Mouse (Mus musculus) kidney, embryonic 15.5 days (tissue): ENCODE results near the gene Dbt. TPM values are rescaled to one million over a fixed set of nuclear protein-coding genes. Genes with fewer than 3 reads are reported as not detected.

Experiments used
- ATAC-seq: fragments of 200-750 bp; cut with Nextera tagmentation; replicated peaks from 2 replicates; pipeline ENCODE4 v1.8.0; 2017; ENCODE audit warnings: moderate TSS enrichment; ENCODE audit not compliant: low FRiP score
- H3K27ac ChIP-seq: fragments of 300-500 bp; sonication (generic); 2 replicates; pipeline ENCODE4 v1.5.1; 2015; ENCODE audit warnings: mild to moderate bottlenecking, inconsistent platforms
- H3K27me3 ChIP-seq: fragments of 300-500 bp; sonication (generic); 2 replicates; pipeline ENCODE4 v1.6.1; 2015; ENCODE audit warnings: inconsistent platforms
- H3K36me3 ChIP-seq: fragments of 300-500 bp; sonication (generic); 2 replicates; pipeline ENCODE4 v1.6.1; 2015; ENCODE audit warnings: inconsistent platforms
- H3K4me1 ChIP-seq: fragments of 300-500 bp; sonication (generic); 2 replicates; pipeline ENCODE4 v1.6.1; 2015; ENCODE audit warnings: inconsistent platforms
- H3K4me2 ChIP-seq: fragments of 300-500 bp; sonication (generic); 2 replicates; pipeline ENCODE4 v1.6.1; 2015; ENCODE audit warnings: moderate library complexity, mild to moderate bottlenecking, inconsistent platforms
- H3K4me3 ChIP-seq: fragments of 300-500 bp; sonication (generic); replicated peaks from 2 replicates; pipeline ENCODE4 v1.5.1; 2015; ENCODE audit warnings: mild to moderate bottlenecking, inconsistent platforms
- H3K9ac ChIP-seq: fragments of 300-500 bp; sonication (generic); 2 replicates; pipeline ENCODE4 v1.6.1; 2015; ENCODE audit warnings: mild to moderate bottlenecking, inconsistent platforms
- H3K9me3 ChIP-seq: fragments of 300-500 bp; sonication (generic); replicated peaks from 2 replicates; pipeline ENCODE4 v1.6.1; 2016; ENCODE audit warnings: inconsistent platforms
- whole genome bisulfite sequencing: fragments of 180-500 bp; shearing (Covaris S2); methylation state at CpG from one replicate; pipeline ENCODE4 v1.1.7; 2015; ENCODE audit warnings: mixed read lengths; 5-methylcytosine and 5-hydroxymethylcytosine counted together
- polyA plus RNA-seq: library from polyadenylated mRNA; unstranded; fragments of >200 nt; fragmentation: Nextera tagmentation; extraction: Ambion mirVana; gene quantifications from 2 replicates; pipeline ENCODE4 v1.2.1, GENCODE M21; 2015

Dbt gene
- polyA plus RNA-seq, result 21.4 and 23.9 TPM in 2 replicates

GRCm38 (mm10) chr3:116512904-116513716 lies at the start of gene Dbt:
TSS of gene Dbt (plus strand) at chr3:116513070.
- ATAC-seq, result peak; percentile 96
- WGBS, result 1% methylated on average over 36 of the region's 36 CpGs
- H3K27me3 ChIP-seq, result no peaks in the 10 kb centered on the region
- 0 out of 2 replicates have a peak, but pooled peaks cover 5% of the 10 kb centered on the region for H3K36me3 ChIP-seq
- peak within 1 kb of the TSS; percentile 69 for H3K9ac ChIP-seq
- peaks cover 12% of the 10 kb centered on the region for H3K4me1 ChIP-seq
- 0 out of 2 replicates have a peak within 1 kb of the TSS, but pooled peaks have one; percentile 45 for H3K27ac ChIP-seq
- peak within 1 kb of the TSS; percentile 76 for H3K4me2 ChIP-seq
- H3K9me3 ChIP-seq, result no peaks in the 10 kb centered on the region
- H3K4me3 ChIP-seq, result peak within 1 kb of the TSS; percentile 74

- Histone ChIP-seq H3K4me3 (no peak overlapping the region), H3K36me3 (no peaks in the 10 kb centered on the region), H3K9me3 (no peaks in the 10 kb centered on the region), H3K27ac (no peak overlapping the region), H3K4me2 (no peak overlapping the region), H3K27me3 (no peaks in the 10 kb centered on the region), H3K9ac (no peak overlapping the region), H3K4me1 (no peaks in the 10 kb centered on the region)
- no peak for ATAC-seq
- 27% methylated on average over 2 of the region's 2 CpGs for WGBS
Observed at GRCm38 (mm10) chr3:116464318-116464717, 48.6 kb upstream of the Dbt start.

- 88% methylated on average over 12 of the region's 12 CpGs for WGBS
- Histone ChIP-seq H3K27me3 (no peaks in the 10 kb centered on the region), H3K9ac (no peak overlapping the region), H3K9me3 (no peaks in the 10 kb centered on the region), H3K27ac (no peak overlapping the region), H3K36me3 (no peaks in the 10 kb centered on the region), H3K4me2 (no peak overlapping the region), H3K4me3 (no peak overlapping the region), H3K4me1 (no peaks in the 10 kb centered on the region)
- no peak for ATAC-seq
Observed at GRCm38 (mm10) chr3:116465709-116466108, 47.2 kb upstream of the Dbt start.

- 76% methylated on average over 11 of the region's 11 CpGs for WGBS
- Histone ChIP-seq H3K27ac (no peak overlapping the region), H3K9me3 (no peaks in the 10 kb centered on the region), H3K27me3 (no peaks in the 10 kb centered on the region), H3K9ac (no peak overlapping the region), H3K4me2 (no peak overlapping the region), H3K4me3 (no peak overlapping the region), H3K4me1 (no peaks in the 10 kb centered on the region), H3K36me3 (no peaks in the 10 kb centered on the region)
- ATAC-seq, result no peak
Observed at GRCm38 (mm10) chr3:116474602-116475001, 38.3 kb upstream of the Dbt start.

- Histone ChIP-seq H3K36me3 (no peaks in the 10 kb centered on the region), H3K9ac (no peak overlapping the region), H3K4me3 (no peak overlapping the region), H3K9me3 (no peaks in the 10 kb centered on the region), H3K27me3 (no peaks in the 10 kb centered on the region), H3K4me2 (no peak overlapping the region), H3K27ac (no peak overlapping the region), H3K4me1 (no peaks in the 10 kb centered on the region)
- ATAC-seq, result no peak
- 60% methylated on average over 5 of the region's 5 CpGs for WGBS
Observed at GRCm38 (mm10) chr3:116476686-116477298, 36.1 kb upstream of the Dbt start.

GRCm38 (mm10) chr3:116477351-116477750 lies 35.5 kb upstream of the Dbt start:
- ATAC-seq, result 0 out of 2 replicates have a peak, but pooled peaks have one; percentile 54
- no peaks in the 10 kb centered on the region for H3K9me3 ChIP-seq
- H3K4me3 ChIP-seq, result no peak overlapping the region
- H3K36me3 ChIP-seq, result no peaks in the 10 kb centered on the region
- H3K4me1 ChIP-seq, result no peaks in the 10 kb centered on the region
- no peak overlapping the region for H3K9ac ChIP-seq
- H3K27me3 ChIP-seq, result no peaks in the 10 kb centered on the region
- WGBS, result 60% methylated on average over 7 of the region's 7 CpGs
- H3K4me2 ChIP-seq, result no peak overlapping the region
- no peak overlapping the region for H3K27ac ChIP-seq

GRCm38 (mm10) chr3:116480119-116480518 lies 32.8 kb upstream of the Dbt start:
- H3K9me3 ChIP-seq, result no peaks in the 10 kb centered on the region
- H3K9ac ChIP-seq, result no peak overlapping the region
- 81% methylated on average over 2 of the region's 2 CpGs for WGBS
- no peak overlapping the region for H3K27ac ChIP-seq
- no peaks in the 10 kb centered on the region for H3K27me3 ChIP-seq
- no peaks in the 10 kb centered on the region for H3K36me3 ChIP-seq
- H3K4me3 ChIP-seq, result no peak overlapping the region
- H3K4me2 ChIP-seq, result no peak overlapping the region
- no peaks in the 10 kb centered on the region for H3K4me1 ChIP-seq
- no peak for ATAC-seq

GRCm38 (mm10) chr3:116480937-116481336 lies 31.9 kb upstream of the Dbt start:
- Histone ChIP-seq H3K4me3 (no peak overlapping the region), H3K4me2 (no peak overlapping the region), H3K9ac (no peak overlapping the region), H3K27ac (no peak overlapping the region), H3K27me3 (no peaks in the 10 kb centered on the region), H3K4me1 (no peaks in the 10 kb centered on the region), H3K36me3 (no peaks in the 10 kb centered on the region), H3K9me3 (no peaks in the 10 kb centered on the region)
- ATAC-seq, result 0 out of 2 replicates have a peak, but pooled peaks have one; percentile 43
- WGBS, result 51% methylated on average over 5 of the region's 5 CpGs

GRCm38 (mm10) chr3:116482724-116483123 lies 30.1 kb upstream of the Dbt start:
- no peaks in the 10 kb centered on the region for H3K4me1 ChIP-seq
- no peak overlapping the region for H3K4me3 ChIP-seq
- no peak overlapping the region for H3K27ac ChIP-seq
- H3K9ac ChIP-seq, result no peak overlapping the region
- H3K9me3 ChIP-seq, result no peaks in the 10 kb centered on the region
- no peak for ATAC-seq
- no peak overlapping the region for H3K4me2 ChIP-seq
- peaks cover 14% of the 10 kb centered on the region for H3K36me3 ChIP-seq
- 80% methylated on average over 3 of the region's 3 CpGs for WGBS
- H3K27me3 ChIP-seq, result no peaks in the 10 kb centered on the region

- no peaks in the 10 kb centered on the region for H3K9me3 ChIP-seq
- no peaks in the 10 kb centered on the region for H3K27me3 ChIP-seq
- H3K27ac ChIP-seq, result no peak overlapping the region
- no peaks in the 10 kb centered on the region for H3K4me1 ChIP-seq
- no peak overlapping the region for H3K4me3 ChIP-seq
- H3K9ac ChIP-seq, result no peak overlapping the region
- no peak for ATAC-seq
- no peak overlapping the region for H3K4me2 ChIP-seq
- 82% methylated on average over 4 of the region's 4 CpGs for WGBS
- H3K36me3 ChIP-seq, result peaks cover 20% of the 10 kb centered on the region
Observed at GRCm38 (mm10) chr3:116483271-116483670, 29.6 kb upstream of the Dbt start.

- WGBS, result 88% methylated on average over 5 of the region's 5 CpGs
- Histone ChIP-seq H3K27me3 (no peaks in the 10 kb centered on the region), H3K4me3 (no peak overlapping the region), H3K4me2 (no peak overlapping the region), H3K9ac (no peak overlapping the region), H3K4me1 (no peaks in the 10 kb centered on the region), H3K27ac (no peak overlapping the region), H3K9me3 (no peaks in the 10 kb centered on the region), H3K36me3 (peaks cover 91% of the 10 kb centered on the region)
- ATAC-seq, result no peak
Observed at GRCm38 (mm10) chr3:116490920-116491319, 21.9 kb upstream of the Dbt start.

GRCm38 (mm10) chr3:116491923-116492454 lies 20.9 kb upstream of the Dbt start:
- 91% methylated on average over 1 of the region's 1 CpGs for WGBS
- ATAC-seq, result no peak
- Histone ChIP-seq H3K36me3 (peaks cover 93% of the 10 kb centered on the region), H3K4me3 (no peak overlapping the region), H3K27ac (no peak overlapping the region), H3K9me3 (no peaks in the 10 kb centered on the region), H3K27me3 (no peaks in the 10 kb centered on the region), H3K4me1 (no peaks in the 10 kb centered on the region), H3K9ac (no peak overlapping the region), H3K4me2 (no peak overlapping the region)
